Mouse (Mus musculus) CD4-positive helper T cell, adult 2 months (primary cell): ENCODE data around the gene Pex7.
"Not testable (repeated sequence)": the region's sequence is repeated elsewhere in the genome, so short reads cannot be mapped to it uniquely, and the experiment has no call there.

ENCODE experiments used
- DNase-seq: peaks from one replicate; pipeline ENCODE4 v3.0.0-alpha.2; 2012; ENCODE audit warnings: low read depth, missing footprints, low spot score

Gene Pex7

DNA sequence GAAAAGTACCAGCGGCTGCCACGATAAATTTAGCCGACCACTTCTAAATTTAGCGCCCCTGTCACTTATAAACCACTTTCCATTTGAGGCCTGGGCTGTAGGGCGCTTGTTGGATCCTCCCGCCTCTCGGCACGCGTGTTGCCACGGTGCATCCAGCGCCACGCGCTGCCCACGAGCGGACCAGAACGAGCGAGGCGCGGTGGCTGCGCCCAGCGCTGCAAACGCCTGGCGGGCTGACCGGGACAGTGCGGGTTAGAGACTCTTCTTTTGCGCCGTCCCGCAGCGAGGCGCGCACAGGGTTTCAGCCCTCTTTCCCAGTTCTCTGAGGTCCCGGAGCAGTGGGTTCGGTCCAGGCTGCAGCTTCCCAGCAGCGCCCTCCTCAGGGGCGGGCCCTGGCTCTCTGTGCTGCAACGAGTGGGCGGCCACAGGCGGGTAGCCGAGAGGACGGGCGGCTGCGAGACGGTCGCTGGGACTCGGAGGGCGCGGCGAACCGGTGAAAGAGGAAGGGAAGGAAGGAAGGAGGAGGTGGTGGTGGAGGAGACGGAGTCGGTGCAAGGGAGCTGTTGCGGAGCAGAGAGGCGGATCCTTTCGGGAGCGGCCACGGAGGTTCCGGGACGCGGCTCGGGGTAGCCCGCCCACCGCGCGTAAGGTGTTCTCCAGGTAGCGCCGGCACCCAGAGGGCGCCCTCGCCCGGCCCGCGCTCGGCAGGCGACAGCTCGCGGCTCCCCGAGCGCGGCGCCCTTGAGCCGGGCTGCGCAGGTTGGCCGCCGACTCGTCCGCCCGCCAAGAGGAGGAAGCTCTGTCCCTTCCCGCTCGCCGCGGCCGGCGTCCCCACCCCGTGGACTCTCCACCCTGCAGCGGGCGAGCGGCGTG, 26.3 kb upstream of the Pex7 start:
- DNase-seq: peak; percentile 90

DNA sequence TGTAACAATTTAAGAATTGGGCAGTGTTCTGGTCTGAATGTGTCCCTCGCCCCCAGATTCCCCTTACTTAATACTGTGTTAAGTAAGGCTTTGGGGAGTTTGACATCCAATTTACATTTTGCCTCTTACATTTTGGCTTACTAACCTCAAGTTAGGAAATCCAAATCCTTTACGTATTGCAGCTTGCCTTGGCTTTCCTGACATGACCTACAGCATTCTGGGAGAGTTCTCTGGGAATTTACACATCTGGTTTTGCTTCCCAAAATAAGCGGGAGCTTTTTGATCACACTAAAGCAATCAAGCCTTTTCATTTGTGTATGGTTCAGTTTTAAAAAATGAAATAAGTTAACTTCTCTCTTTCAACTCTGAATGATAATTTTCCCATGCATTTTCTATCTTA, 25.5 kb upstream of the Pex7 start:
- DNase-seq: no peak

DNA sequence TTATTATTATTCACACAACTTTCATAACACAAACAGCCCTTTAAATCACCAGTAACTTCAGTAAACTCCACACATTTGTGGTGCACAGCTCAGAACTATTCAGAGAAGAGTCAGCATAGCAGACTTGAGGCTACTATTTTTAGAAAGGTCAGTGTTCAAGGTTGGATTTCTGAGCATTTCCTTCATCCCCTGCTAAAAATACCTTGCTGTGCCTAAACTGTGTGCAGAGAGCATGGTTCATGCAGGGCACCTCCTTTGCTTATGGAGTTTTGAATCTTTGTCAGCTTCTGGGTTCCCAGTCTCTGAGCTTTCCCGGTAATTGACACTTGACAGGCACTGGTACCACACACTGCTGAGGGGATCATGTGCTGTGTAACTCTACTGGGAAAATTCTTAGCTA, 20.7 kb upstream of the Pex7 start:
- DNase-seq: no peak

DNA sequence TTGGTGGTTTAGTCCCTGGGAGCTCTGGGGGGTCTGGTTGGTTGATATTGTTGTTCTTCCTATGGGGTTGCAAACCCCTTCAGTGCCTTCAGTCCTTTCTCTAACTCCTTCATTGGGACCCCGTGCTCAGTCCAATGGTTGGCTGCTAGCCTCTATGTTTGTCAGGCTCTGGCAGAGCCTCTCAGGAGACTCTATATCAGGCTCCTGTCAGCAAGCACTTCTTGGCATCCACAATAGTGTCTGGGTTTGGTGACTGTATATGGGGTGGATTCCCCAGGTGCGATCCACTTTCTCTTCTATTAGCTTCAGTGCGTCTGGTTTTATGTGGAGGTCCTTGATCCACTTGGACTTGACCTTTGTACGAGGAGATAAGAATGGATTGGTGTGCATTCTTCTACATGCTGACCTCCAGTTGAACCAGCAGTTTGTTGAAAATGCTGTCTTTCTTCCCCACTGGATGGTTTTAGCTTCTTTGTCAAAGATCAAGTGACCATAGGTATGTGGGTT, 19.0 kb upstream of the Pex7 start:
- not testable (repeated sequence) for DNase-seq

DNA sequence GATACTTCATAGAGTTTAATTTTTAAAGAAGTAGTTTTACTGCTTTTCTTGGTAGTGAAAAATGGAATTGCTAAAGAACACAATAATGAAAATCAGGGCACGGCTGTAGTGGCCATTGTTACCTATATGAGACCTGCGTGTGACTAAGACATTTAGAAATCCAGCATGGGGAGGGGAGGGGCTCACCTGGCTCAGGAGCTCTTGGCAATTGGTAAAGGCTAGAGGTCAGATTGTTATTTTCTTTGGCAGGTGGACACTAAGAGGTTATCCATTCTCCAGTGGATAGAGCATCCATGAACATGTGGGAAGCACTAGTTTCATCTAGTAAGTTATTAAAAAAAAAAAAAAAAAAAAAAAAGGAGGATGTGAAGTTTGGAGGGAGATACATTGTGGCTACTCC, 16.8 kb upstream of the Pex7 start:
- DNase-seq: no peak

DNA sequence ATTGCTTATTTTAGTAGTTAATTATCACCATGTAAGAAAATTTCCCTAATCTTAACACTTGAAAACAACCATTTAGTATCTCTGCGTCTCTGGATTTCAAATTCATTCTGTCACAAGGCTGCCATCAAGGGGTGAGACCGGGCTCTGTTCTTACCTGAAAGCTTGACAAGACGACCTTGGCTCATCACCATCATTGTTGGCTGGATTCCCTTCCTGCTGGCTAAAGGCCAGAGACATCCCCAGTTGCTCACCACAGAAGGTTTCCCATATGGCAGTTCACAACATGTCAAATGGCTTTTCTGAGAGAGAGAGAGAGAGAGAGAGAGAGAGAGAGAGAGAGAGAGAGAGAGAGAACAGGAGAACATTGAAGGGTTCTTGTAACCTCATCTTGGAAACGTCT, 14.9 kb upstream of the Pex7 start:
- DNase-seq: no peak

DNA sequence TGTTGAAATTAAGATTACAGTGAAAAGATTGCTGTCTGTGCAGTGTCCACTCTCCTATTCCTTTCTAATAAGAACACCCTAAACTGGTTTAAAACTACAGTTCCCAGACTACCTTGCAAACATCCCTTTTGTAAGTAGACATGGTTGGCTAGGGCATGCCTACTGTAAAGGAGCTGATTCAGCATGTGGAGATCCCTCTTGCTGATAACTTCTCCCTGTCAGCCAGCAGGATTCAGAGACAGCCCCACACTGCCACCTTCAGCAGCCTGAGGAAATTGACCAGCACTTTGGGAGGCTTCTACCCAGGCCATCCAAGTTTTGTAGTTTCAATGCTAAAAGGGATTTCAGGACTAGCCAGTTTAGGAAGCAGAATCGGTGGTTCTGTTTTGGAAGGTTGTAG, 7.8 kb upstream of the Pex7 start:
- peak; percentile 24 for DNase-seq

DNA sequence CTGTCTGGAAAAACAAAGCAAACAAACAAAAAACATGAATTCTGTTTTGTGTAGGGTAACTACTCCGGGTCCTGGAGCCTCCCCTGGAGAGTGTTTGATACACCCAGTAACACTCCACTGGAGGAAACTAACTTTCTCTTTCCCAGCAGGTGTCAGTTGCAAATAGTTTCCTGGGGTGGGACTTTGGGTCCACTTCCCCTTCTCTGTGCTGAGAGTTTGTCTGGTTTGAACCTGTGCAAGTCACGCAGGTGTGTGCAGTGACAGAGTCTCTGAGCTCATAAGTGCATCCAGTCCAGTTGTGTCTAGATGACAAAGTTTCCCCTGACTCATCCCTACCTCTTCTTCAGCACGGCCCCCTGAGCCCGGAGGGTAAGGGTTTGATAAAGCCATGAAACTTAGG, 6.3 kb upstream of the Pex7 start:
- no peak for DNase-seq

DNA sequence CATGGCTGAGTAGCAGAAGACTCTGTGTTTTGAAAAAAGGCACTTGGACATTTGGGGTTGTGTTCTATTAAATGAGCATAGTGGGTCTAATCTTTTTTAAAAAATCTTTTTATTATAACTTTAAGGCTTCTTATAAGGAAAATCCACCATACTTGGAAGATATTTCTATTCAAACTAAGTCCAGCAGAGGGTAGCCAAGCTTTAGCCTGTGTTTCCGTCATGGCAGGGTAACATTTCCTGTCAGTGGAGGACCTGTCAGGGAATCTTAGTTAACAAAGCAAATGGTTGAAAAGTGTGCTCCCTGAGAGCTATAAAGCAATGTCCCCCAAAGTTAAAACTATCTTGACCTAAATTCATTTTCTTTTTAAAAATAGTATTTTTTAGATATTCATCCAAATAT, 4.1 kb upstream of the Pex7 start:
- DNase-seq: peak; percentile 17

DNA sequence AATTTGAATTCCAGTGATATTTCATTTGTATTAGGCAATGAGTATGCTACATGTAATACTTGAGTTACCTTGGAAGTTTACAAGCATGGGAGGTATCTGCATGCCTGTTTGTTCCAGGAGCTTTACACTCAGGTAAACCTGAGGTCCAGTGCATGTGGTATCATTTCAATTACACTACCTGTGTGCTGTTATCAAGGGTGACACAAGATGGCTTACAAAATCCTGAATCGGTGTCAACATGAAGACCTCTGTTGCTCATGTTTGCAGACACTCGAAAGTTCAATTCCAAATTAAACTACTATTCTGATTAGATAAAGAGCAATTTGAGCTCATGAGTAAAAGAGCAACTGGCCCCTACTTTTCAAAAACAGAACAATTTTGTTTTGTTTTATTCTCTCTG, 3.0 kb upstream of the Pex7 start:
- DNase-seq: no peak

DNA sequence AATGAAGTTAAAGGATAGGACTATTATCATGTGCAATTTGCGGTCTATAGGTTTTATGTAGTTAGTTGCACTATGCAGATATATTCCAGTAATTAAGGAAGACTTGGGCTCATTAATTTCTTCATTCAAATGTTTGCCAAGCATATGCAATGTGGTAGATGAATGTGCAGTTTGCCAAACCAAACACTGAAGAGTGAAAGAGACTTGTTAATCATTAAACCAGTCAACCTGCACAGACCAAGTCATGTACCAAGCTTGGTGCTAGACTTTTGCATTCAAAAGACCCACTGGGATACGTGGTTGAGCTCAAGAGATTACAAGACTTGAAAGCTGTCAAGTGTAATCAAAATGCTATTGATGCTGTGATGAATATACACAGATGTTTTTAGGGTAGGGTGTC, 587 bp upstream of the Pex7 start:
- no peak for DNase-seq

DNA sequence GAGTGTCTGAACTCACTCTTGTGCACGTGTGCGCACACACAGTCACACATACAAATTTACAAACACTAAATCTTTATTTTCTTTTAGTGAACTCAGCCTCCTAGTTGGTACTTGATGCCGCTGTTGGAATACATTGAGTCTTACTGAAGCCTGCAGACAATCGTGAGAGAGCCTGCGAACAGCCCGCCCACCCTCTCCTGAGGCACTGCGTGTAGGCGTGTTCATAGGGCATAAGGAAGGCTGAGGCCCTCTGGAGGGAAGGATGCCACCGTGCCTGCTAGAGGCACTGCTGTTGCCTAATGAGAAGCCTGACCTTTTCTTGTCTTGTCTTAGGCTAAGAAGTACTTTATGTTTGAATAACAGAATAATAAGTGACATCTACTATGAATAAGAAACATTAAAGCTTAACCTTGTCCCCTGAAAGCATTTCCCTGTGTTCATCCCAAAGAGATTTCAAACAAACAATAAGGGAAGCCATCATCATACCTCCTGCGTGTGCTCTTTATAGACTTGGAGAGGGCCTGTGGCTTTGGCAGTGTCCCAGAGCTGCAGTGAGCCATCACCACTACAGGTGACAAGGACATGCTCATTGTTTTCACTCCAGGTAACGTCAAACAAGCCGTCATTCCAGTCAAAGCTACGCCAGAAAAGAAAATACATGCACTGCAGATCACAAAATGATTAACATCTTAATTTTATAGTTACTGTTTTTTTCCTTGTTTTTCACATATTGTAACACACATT, 3.2 kb downstream of the Pex7 start:
- DNase-seq: no peak

DNA sequence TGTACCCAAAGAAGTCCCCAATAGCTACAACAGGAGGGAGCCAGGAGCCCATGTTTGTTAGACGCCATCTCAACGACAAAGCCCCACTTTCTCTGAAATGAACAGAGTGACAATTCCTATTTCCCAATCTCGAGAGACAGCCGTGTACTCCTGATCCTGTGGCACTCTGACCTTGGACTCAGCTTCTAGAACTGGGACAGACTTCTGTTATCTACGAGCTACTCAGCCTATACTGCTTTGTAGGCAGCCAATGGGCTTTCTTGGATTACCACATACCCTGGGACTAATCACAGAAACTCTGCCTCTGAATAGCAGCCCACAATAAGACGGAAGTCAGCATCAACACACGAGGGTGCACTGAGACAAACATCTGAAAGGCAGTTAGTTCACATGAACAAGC, 5.5 kb downstream of the Pex7 start:
- no peak for DNase-seq

DNA sequence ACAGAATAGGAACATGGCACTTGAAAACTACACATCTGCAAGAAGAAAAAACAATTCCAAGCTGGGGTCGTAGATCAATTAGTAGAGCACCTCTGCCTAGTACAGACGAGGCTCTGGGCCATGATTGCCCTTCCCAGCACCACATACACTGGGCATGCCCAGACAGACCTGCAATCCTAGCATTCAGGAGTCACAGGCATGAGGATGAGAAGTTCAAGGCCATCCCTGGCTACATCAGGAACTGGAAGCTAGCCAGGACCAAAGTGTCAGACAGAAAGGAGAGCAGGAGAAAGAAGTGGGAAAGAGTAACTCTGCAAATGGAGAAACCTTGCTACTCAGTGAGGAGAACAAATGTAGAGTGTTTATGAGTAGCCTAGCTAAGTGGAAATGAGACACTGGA, 7.3 kb downstream of the Pex7 start:
- DNase-seq: no peak

DNA sequence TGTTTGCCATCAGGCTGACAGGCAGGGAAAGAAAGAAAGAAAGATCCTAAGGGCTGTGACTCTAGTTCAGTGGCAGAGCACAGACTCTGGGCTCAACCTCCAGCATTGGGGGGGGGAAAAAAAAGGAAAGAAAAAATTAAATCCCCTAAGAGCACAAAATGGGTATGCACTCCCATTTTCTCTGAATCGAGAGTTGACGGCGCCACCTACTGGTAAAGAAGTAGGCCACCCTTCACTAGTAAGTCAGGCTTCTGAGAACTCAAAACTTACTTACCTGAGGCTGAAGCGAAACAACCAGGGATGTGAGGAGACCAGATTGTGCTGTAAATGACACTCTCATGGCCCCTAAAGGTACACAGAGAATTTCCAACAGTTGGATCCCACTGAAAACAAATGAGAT, 13.5 kb downstream of the Pex7 start:
- peak; percentile 53 for DNase-seq

DNA sequence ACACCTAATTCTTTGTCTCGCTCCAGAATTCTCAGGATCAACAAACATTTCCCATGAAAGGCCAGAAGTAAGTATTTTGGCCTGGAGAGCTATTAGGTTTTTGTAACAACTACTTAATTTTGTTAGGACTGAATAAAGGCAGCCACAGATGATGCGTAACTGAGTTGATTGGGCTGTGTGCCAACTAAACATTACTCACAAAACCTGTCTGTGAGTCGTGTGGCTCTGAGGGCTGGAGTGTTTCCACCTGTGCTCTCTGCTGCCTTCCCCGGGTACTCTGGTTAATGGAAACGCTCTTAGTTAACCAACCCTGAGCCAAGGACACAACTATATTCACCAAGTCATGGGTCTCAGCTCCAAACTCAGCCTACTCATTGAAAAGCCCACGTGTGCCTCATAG, 14.3 kb downstream of the Pex7 start:
- DNase-seq: no peak

DNA sequence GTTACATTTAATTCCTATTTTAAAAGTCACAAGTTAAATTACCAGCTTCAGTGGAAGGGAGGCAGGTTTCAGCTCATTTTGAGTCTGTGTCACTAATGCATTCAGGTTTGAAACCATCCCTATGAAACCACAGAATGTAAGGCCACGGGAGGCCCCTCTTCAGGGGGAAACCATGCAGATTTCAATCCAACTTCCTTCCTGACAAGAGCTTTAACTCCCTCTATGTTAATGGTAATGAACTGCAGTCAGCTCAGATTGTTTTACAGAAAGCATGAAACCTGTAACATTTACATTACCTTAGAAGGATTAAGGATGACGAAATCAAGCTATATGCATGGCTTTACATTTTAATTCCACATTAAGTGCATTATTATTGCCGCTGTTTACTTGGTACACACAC, 15.8 kb downstream of the Pex7 start:
- no peak for DNase-seq

DNA sequence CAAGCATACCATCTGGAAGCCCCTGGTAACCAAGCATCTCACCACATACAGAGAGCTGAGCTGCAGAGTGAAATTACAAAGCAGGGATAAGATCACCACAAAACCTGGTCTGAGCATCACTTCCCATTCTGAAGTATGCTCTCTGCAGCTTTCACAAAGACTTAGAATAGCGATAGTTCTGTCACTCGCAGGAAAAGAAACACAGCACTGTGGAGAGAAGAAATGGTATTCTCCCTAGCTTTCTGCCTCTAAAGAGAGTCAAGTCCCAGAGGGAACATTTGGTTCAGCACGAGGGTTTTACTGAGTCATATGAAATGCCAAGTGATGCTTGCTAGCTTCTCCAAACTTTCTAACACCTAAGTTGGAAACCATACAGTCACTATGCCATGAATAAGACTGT, 17.6 kb downstream of the Pex7 start:
- no peak for DNase-seq

DNA sequence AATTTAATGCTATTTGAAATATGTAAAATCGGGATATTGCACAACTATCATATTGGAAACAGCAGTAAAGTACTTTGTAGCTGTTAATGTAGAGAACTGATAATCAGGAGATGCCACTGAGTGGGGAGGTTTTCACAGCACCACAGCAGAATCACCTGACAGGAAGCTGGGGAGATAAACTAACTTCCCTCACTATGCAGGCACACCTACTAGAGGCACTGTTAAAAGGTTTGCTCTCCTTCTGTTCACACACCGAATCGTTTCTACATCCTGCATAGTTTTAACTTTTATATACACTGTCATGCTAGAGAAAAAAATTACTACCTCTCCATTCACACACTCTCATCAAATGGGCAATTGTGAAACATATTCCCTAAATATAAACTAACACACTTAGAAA, 21.2 kb downstream of the Pex7 start:
- DNase-seq: peak; percentile 32

DNA sequence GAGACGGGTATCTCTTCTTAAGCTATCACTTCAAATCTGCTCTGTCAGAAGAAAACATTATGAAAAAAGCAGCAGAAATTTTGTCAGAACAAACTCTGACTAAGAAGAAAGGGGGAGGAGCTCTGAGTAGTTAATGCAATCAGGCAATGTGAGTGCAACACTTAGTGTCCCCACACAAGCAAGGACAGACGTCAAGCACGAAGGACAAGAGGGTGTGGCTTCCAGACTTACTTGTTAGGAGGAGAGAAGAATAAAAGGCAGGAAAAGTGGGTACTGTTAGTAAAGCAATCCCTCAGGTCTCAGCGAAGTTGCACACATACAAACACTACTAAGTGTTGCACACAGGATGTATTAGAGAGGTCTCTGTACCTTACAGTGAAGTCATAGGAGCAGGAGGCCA, 23.1 kb downstream of the Pex7 start:
- no peak for DNase-seq

DNA sequence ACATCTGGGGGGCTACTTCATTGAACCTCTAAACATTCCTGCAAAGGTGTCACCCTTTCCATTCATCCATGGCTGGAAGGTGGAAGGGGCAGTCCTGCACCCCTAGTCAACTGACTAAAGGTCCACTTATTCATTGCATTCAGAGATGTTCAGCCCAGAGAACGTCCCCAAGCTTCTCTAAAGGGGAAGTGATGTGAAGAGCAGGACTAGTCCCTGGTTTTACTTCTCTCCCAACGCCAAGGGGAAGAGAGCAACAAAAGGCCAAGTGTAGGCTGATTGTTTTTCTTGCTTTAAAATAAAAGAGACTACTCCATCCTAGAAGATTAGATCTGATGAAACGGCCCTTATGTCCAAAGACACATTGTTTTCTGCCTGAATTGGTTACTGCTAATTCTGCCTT, 27.1 kb downstream of the Pex7 start:
- no peak for DNase-seq

DNA sequence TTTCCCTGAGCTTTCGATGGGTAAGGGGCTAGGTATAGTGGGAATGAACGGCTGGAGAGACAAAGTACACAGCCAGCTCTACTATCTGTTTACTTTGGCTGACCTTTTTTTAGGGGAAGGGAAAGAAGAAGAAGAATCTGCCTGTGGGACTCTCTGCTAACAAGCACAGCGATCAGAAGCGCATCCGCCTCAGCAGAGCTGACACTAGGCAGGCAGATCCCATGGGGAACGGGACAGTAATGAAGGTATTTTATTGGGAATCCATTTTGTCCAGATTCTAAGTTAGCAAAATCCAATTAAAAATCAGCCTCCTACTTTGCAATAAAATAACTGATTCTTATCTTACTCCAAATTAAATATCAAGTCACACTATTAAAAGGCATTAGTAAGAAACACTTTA, 28.3 kb downstream of the Pex7 start:
- no peak for DNase-seq

DNA sequence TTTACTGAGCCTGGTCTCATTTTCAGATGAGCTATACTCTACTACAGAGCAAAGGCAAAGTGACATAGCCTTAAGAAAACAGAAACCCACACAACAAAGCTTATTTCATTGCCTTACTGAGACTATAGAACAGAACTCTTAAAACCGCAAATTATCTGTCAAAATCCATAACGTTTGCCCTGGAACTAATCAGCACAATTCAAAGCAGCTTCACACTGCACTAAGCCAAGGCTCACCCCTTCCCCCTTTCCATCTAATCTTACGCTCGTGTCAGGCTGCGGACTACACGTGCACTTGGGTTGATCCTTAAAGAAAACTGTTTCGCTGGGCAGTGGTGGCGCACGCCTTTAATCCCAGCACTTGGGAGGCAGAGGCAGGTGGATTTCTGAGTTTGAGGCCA, 29.8 kb downstream of the Pex7 start:
- no peak for DNase-seq
